In genomic region chr14:22759673-22760072, GRCm38 (mm10) we compare ENCODE assay signal across 10 mouse cellular contexts.
A peak's percentile ranks its signal among the peaks of the same experiment; 100 is the strongest.
DNase-seq lines count a peak whose midpoint lies in the region; ATAC-seq lines count a peak whose summit lies in the region.
"Had no signal": no experiment of that assay in that cellular context is flagged by ENCODE, and none has a peak within 500 bp of the region (broad histone marks: within the 10 kb centered on the region; RNA-seq: fewer than 3 reads in every experiment).

No protein-coding gene starts in this region.

- ATAC-seq in megakaryocyte, adult 5-6 weeks (ENCODE audit: poor library complexity, severe bottlenecking): no peak
- peak; percentile 76 for ATAC-seq in heart, embryonic 16.5 days (replicated peaks; ENCODE audit: extremely low read depth, insufficient read depth, low FRiP score)
- ATAC-seq in liver, embryonic 13.5 days (ENCODE audit: low read depth): no peak
- ATAC-seq in neural tube, embryonic 15.5 days (ENCODE audit: low FRiP score): no peak
- ATAC-seq in monocyte, adult 5-6 weeks (replicated peaks; ENCODE audit: insufficient number of reproducible peaks, low FRiP score, low TSS enrichment, poor library complexity, severe bottlenecking): no peak

- DNase-seq in liver, embryonic 13.5 days: no peak
- no peak for DNase-seq in urinary bladder, postnatal 25 days (ENCODE audit: low spot score)
- DNase-seq in thymus, postnatal 36 days: no peak
- DNase-seq: cerebellum, postnatal 25 days; gastrocnemius, postnatal 10 days had no signal

- H3K4me1 ChIP-seq in megakaryocyte, embryonic 14.5 days: peaks cover 48% of the 10 kb centered on the region
- H3K4me1 ChIP-seq in heart, embryonic 16.5 days (ENCODE audit: control insufficient read depth, insufficient read depth, low read length): peaks cover 8% of the 10 kb centered on the region; the same call in 1 of the 2 replicates
- H3K4me1 ChIP-seq in liver, embryonic 13.5 days (replicated peaks): 0 out of 2 replicates have a peak, but pooled peaks cover 3% of the 10 kb centered on the region
- H3K4me1 ChIP-seq in neural tube, embryonic 15.5 days: peaks cover 18% of the 10 kb centered on the region

- no peaks in the 10 kb centered on the region for H3K27me3 ChIP-seq in megakaryocyte, embryonic 14.5 days (replicated peaks)
- no peaks in the 10 kb centered on the region for H3K27me3 ChIP-seq in heart, embryonic 16.5 days (ENCODE audit: control insufficient read depth, insufficient read depth, low read length)
- no peaks in the 10 kb centered on the region for H3K27me3 ChIP-seq in liver, embryonic 13.5 days
- H3K27me3 ChIP-seq in neural tube, embryonic 15.5 days (replicated peaks): no peaks in the 10 kb centered on the region; the same call in 1 of the 2 replicates

- no peaks in the 10 kb centered on the region for H3K9me3 ChIP-seq in megakaryocyte, embryonic 14.5 days
- no peaks in the 10 kb centered on the region for H3K9me3 ChIP-seq in heart, embryonic 16.5 days (replicated peaks; ENCODE audit: control insufficient read depth, low read length)
- no peaks in the 10 kb centered on the region for H3K9me3 ChIP-seq in liver, embryonic 13.5 days (replicated peaks)
- no peaks in the 10 kb centered on the region for H3K9me3 ChIP-seq in neural tube, embryonic 15.5 days (replicated peaks)

- H3K36me3 ChIP-seq in megakaryocyte, embryonic 14.5 days (replicated peaks; ENCODE audit: low read length): no peaks in the 10 kb centered on the region
- H3K36me3 ChIP-seq in heart, embryonic 16.5 days (ENCODE audit: control insufficient read depth, insufficient read depth): no peaks in the 10 kb centered on the region
- H3K36me3 ChIP-seq in liver, embryonic 13.5 days: no peaks in the 10 kb centered on the region
- H3K36me3 ChIP-seq in neural tube, embryonic 15.5 days: no peaks in the 10 kb centered on the region

- H3K9ac ChIP-seq in heart, embryonic 16.5 days (ENCODE audit: low read length): no peak overlapping the region
- H3K9ac ChIP-seq in liver, embryonic 13.5 days: no peak overlapping the region
- no peak overlapping the region for H3K9ac ChIP-seq in neural tube, embryonic 15.5 days (replicated peaks)

- H3K27ac ChIP-seq in heart, embryonic 16.5 days (ENCODE audit: low read length): peak overlapping the region; percentile 69
- 0 out of 2 replicates have a peak overlapping the region, but pooled peaks have one; percentile 34 for H3K27ac ChIP-seq in liver, embryonic 13.5 days
- no peak overlapping the region for H3K27ac ChIP-seq in neural tube, embryonic 15.5 days (replicated peaks)

- H3K4me2 ChIP-seq in heart, embryonic 16.5 days (ENCODE audit: low read depth, low read length): no peak overlapping the region
- no peak overlapping the region for H3K4me2 ChIP-seq in liver, embryonic 13.5 days
- no peak overlapping the region for H3K4me2 ChIP-seq in neural tube, embryonic 15.5 days

- H3K4me3 ChIP-seq in megakaryocyte, embryonic 14.5 days (replicated peaks): peak overlapping the region; percentile 42
- H3K4me3 ChIP-seq in heart, embryonic 16.5 days (ENCODE audit: low read length): no peak overlapping the region
- H3K4me3 ChIP-seq in liver, embryonic 13.5 days (replicated peaks): no peak overlapping the region
- H3K4me3 ChIP-seq in neural tube, embryonic 15.5 days (replicated peaks): no peak overlapping the region
